Mouse (Mus musculus): ENCODE measurements around the gene Dtx1.

GRCm38 (mm10) chr5:120711416-120711815 lies 311 bp downstream of the Dtx1 start:
- TF ChIP-seq EP300 (IDR thresholded peaks at IDR 0.05; ENCODE audit: low read depth), result no peak
- TF ChIP-seq CTCF (IDR thresholded peaks at IDR 0.05; ENCODE audit: low read depth), result no peak

All from heart, postnatal 0 days (tissue).